Mouse (Mus musculus): ENCODE measurements at regions not wholly inside any gene's neighbourhood (a gene's known extent, or its start where the extent isn't known, plus 50 kb on each side); places are given as distances from the start of the nearest gene placed in this dataset.
"Not testable (repeated sequence)": the region's sequence is repeated elsewhere in the genome, so short reads cannot be mapped to it uniquely, and the experiment has no call there.

GRCm38 (mm10) chr2:92664939-92665338, 65.4 kb downstream of the Chst1 start:
- DNase-seq (ENCODE audit: low spot score) = no peak
- intact Hi-C loops (cut with DNase I) = no loop called here

GRCm38 (mm10) chr2:92667192-92667591, 67.7 kb downstream of the Chst1 start:
- intact Hi-C loops (cut with DNase I) = no loop called here
- peak; percentile 28 for DNase-seq (ENCODE audit: low spot score)

- DNase-seq (ENCODE audit: low spot score) = no peak
- intact Hi-C loops (cut with DNase I) = no loop called here
Observed at GRCm38 (mm10) chr2:92667756-92668155, 68.2 kb downstream of the Chst1 start.

- DNase-seq (ENCODE audit: low spot score); intact Hi-C loops (cut with DNase I): not testable (repeated sequence)
Observed at GRCm38 (mm10) chr2:92669431-92670081, 70.0 kb downstream of the Chst1 start.

GRCm38 (mm10) chr2:92671586-92671985, 72.1 kb downstream of the Chst1 start:
- intact Hi-C loops (cut with DNase I) = no loop called here
- DNase-seq (ENCODE audit: low spot score) = no peak

- intact Hi-C loops (cut with DNase I) = no loop called here
- no peak for DNase-seq (ENCODE audit: low spot score)
Observed at GRCm38 (mm10) chr2:92672106-92672505, 72.6 kb downstream of the Chst1 start.

- no peak for DNase-seq (ENCODE audit: low spot score)
- intact Hi-C loops (cut with DNase I) = no loop called here
Observed at GRCm38 (mm10) chr2:92673064-92673813, 73.7 kb downstream of the Chst1 start.

- intact Hi-C loops (cut with DNase I) = no loop called here
- DNase-seq (ENCODE audit: low spot score) = no peak
Observed at GRCm38 (mm10) chr2:92673931-92674330, 74.4 kb downstream of the Chst1 start.

- DNase-seq (ENCODE audit: low spot score) = no peak
- intact Hi-C loops (cut with DNase I) = no loop called here
Observed at GRCm38 (mm10) chr2:92675247-92675646, 75.7 kb downstream of the Chst1 start.

GRCm38 (mm10) chr2:92678276-92678930, 78.9 kb downstream of the Chst1 start:
- intact Hi-C loops (cut with DNase I) = no loop called here
- DNase-seq (ENCODE audit: low spot score) = no peak

GRCm38 (mm10) chr2:92678999-92679704, 79.6 kb downstream of the Chst1 start:
- no peak for DNase-seq (ENCODE audit: low spot score)
- intact Hi-C loops (cut with DNase I) = no loop called here

GRCm38 (mm10) chr2:92682256-92682655, 82.7 kb downstream of the Chst1 start:
- intact Hi-C loops (cut with DNase I) = no loop called here
- DNase-seq (ENCODE audit: low spot score) = no peak

GRCm38 (mm10) chr2:92687702-92688101, 88.2 kb downstream of the Chst1 start:
- intact Hi-C loops (cut with DNase I) = no loop called here
- no peak for DNase-seq (ENCODE audit: low spot score)

- intact Hi-C loops (cut with DNase I) = no loop called here
Observed at GRCm38 (mm10) chr2:92689203-92689602, 89.7 kb downstream of the Chst1 start.

GRCm38 (mm10) chr2:92690304-92690703, 90.8 kb downstream of the Chst1 start:
- intact Hi-C loops (cut with DNase I) = loop anchor here (10.0 kb wide), 1 partner anchor 206 kb away; no protein-coding TSS in a partner anchor

More at GRCm38 (mm10) chr2:92689203-92689602, 89.7 kb downstream of the Chst1 start:
- no peak for DNase-seq (ENCODE audit: low spot score)

GRCm38 (mm10) chr2:92691438-92691837, 91.9 kb downstream of the Chst1 start:
- intact Hi-C loops (cut with DNase I) = loop anchor here (10.0 kb wide), 1 partner anchor 207 kb away; no protein-coding TSS in a partner anchor
- DNase-seq (ENCODE audit: low spot score) = no peak

More at GRCm38 (mm10) chr2:92690304-92690703, 90.8 kb downstream of the Chst1 start:
- no peak for DNase-seq (ENCODE audit: low spot score)

- intact Hi-C loops (cut with DNase I) = loop anchor here (10.0 kb wide), 1 partner anchor 208 kb away; no protein-coding TSS in a partner anchor
- no peak for DNase-seq (ENCODE audit: low spot score)
Observed at GRCm38 (mm10) chr2:92692623-92693022, 93.1 kb downstream of the Chst1 start.

GRCm38 (mm10) chr2:92693024-92693423, 93.5 kb downstream of the Chst1 start:
- intact Hi-C loops (cut with DNase I) = loop anchor here (10.0 kb wide), 1 partner anchor 208 kb away; no protein-coding TSS in a partner anchor
- no peak for DNase-seq (ENCODE audit: low spot score)

- intact Hi-C loops (cut with DNase I) = loop anchor here (5.0 to 10.0 kb wide), 2 partner anchors 113 to 210 kb away; no protein-coding TSS in a partner anchor
- no peak for DNase-seq (ENCODE audit: low spot score)
Observed at GRCm38 (mm10) chr2:92694797-92695196, 95.3 kb downstream of the Chst1 start.

GRCm38 (mm10) chr2:92695869-92696268, 96.4 kb downstream of the Chst1 start:
- no peak for DNase-seq (ENCODE audit: low spot score)
- intact Hi-C loops (cut with DNase I) = loop anchor here (5.0 to 10.0 kb wide), 2 partner anchors 111 to 211 kb away; no protein-coding TSS in a partner anchor
